9 mouse cellular contexts compared by ENCODE assay signal in the genomic region with DNA sequence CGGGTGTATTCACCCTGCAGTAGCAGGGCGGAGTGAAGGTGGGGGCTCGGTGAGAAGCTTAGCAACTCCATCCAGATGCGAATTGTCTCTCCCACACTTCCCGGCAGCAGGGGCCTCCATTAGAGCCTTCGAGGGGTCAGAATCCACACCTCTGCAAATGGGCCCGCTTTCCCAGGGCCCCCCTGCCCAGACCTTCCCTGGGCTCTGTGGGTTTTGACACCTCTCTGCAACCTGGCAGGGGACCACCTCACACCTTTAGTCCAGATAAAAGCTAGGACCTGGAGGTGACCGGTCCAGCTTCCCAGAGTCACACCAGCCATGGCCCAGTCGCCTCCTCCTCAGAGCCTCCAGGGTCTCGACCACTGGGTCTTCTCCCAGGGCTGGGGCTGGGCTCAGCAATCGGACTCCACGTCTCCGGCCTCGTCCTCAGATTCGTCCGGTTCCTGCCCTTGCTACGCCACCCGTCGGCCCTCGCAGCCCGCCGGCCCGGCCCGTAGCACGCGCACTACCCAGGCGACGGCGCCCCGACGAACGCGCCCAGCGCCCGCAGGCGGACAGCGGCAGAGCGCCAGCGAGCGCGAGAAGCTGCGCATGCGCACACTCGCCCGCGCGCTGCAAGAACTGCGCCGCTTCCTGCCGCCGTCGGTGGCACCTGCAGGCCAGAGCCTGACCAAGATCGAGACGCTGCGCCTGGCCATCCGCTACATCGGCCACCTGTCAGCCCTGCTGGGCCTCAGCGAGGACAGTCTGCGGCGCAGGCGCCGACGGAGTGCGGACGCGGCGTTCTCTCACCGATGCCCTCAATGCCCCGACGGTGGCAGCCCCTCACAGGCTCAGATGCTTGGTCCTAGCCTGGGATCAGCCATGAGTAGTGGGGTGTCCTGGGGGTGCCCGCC. TPM values are rescaled to one million over a fixed set of nuclear protein-coding genes. Genes with fewer than 3 reads are reported as not detected.
DNase-seq lines count a peak whose midpoint lies in the region; ATAC-seq and TF ChIP-seq lines count a peak whose summit lies in the region.
"Had no signal": no experiment of that assay in that cellular context is flagged by ENCODE, and none has a peak within 500 bp of the region (broad histone marks: within the 10 kb centered on the region; RNA-seq: fewer than 3 reads in every experiment).

A gene (plus strand): TSS at position 117 of the 896 bp plus-strand sequence.

- peaks cover 9% of the 10 kb centered on the region for H3K27me3 ChIP-seq in forebrain, embryonic 11.5 days (ENCODE audit: control insufficient read depth, insufficient read depth, low read length)
- peaks cover 22% of the 10 kb centered on the region for H3K27me3 ChIP-seq in heart, postnatal 0 days (ENCODE audit: control insufficient read depth, insufficient read depth, low read length)
- H3K27me3 ChIP-seq in liver, embryonic 13.5 days, result peaks cover 27% of the 10 kb centered on the region

- H3K4me3 ChIP-seq in forebrain, embryonic 11.5 days (ENCODE audit: low read depth, low read length), result peak within 1 kb of the TSS; percentile 25
- peak within 1 kb of the TSS; percentile 19 for H3K4me3 ChIP-seq in heart, postnatal 0 days (ENCODE audit: low read depth, low read length)
- H3K4me3 ChIP-seq in liver, embryonic 13.5 days (replicated peaks), result peak within 1 kb of the TSS; percentile 27
- H3K4me3 ChIP-seq: myocyte had no signal

- H3K9ac ChIP-seq in forebrain, embryonic 11.5 days (ENCODE audit: low read length), result peak within 1 kb of the TSS; percentile 64
- no peak within 1 kb of the TSS for H3K9ac ChIP-seq in heart, postnatal 0 days (replicated peaks; ENCODE audit: low read depth, low read length)
- H3K9ac ChIP-seq in liver, embryonic 13.5 days, result peak within 1 kb of the TSS; percentile 47; the same call in 1 of the 2 replicates

- H3K36me3 ChIP-seq in forebrain, embryonic 11.5 days (ENCODE audit: control insufficient read depth, insufficient read depth, low read length), result no peaks in the 10 kb centered on the region
- H3K36me3 ChIP-seq in heart, postnatal 0 days (replicated peaks; ENCODE audit: control insufficient read depth, insufficient read depth, low read length), result no peaks in the 10 kb centered on the region
- no peaks in the 10 kb centered on the region for H3K36me3 ChIP-seq in liver, embryonic 13.5 days

- no peak for TF ChIP-seq EP300 in heart, postnatal 0 days (IDR thresholded peaks at IDR 0.05; ENCODE audit: low read depth)

- no peak for TF ChIP-seq CTCF in heart, postnatal 0 days (IDR thresholded peaks at IDR 0.05; ENCODE audit: low read depth)

- peak; percentile 55 for ATAC-seq in forebrain, embryonic 11.5 days (replicated peaks; ENCODE audit: low FRiP score)
- peak; percentile 63 for ATAC-seq in heart, postnatal 0 days (ENCODE audit: insufficient read depth, low read depth)
- peak; percentile 57 for ATAC-seq in liver, embryonic 13.5 days (ENCODE audit: low read depth)

- H3K9me3 ChIP-seq in forebrain, embryonic 11.5 days (ENCODE audit: control insufficient read depth, low read length), result no peaks in the 10 kb centered on the region
- H3K9me3 ChIP-seq in heart, postnatal 0 days (replicated peaks; ENCODE audit: control insufficient read depth, low read length), result no peaks in the 10 kb centered on the region
- no peaks in the 10 kb centered on the region for H3K9me3 ChIP-seq in liver, embryonic 13.5 days (replicated peaks)

- WGBS in forebrain, embryonic 11.5 days, result 24% methylated on average over 71 of the region's 71 CpGs
- 11% methylated on average over 71 of the region's 71 CpGs for WGBS in heart, postnatal 0 days
- WGBS in liver, embryonic 13.5 days (ENCODE audit: insufficient replicate concordance), result 11% methylated on average over 71 of the region's 71 CpGs

- H3K4me1 ChIP-seq in forebrain, embryonic 11.5 days (replicated peaks; ENCODE audit: control insufficient read depth, insufficient read depth, low read length), result peaks cover 4% of the 10 kb centered on the region; the same call in 1 of the 2 replicates
- no peaks in the 10 kb centered on the region for H3K4me1 ChIP-seq in heart, postnatal 0 days (ENCODE audit: control insufficient read depth, insufficient read depth)
- peaks cover 9% of the 10 kb centered on the region for H3K4me1 ChIP-seq in liver, embryonic 13.5 days (replicated peaks)

- H3K27ac ChIP-seq in forebrain, embryonic 11.5 days (ENCODE audit: low read depth, low read length), result no peak within 1 kb of the TSS
- H3K27ac ChIP-seq in heart, postnatal 0 days (ENCODE audit: low read depth), result no peak within 1 kb of the TSS
- no peak within 1 kb of the TSS for H3K27ac ChIP-seq in liver, embryonic 13.5 days

- peak within 1 kb of the TSS; percentile 57 for H3K4me2 ChIP-seq in forebrain, embryonic 11.5 days (ENCODE audit: low read depth, low read length, severe bottlenecking)
- H3K4me2 ChIP-seq in heart, postnatal 0 days (ENCODE audit: low read depth, low read length), result peak within 1 kb of the TSS; percentile 50
- H3K4me2 ChIP-seq in liver, embryonic 13.5 days, result peak within 1 kb of the TSS; percentile 55

- DNase-seq in cerebellum, adult 8-10 months, result peak; percentile 11
- no peak for DNase-seq in cerebellum, adult 9-11 months
- peak; percentile 85 for DNase-seq in forebrain, embryonic 11.5 days (ENCODE audit: low spot score)
- DNase-seq in heart, postnatal 0 days (ENCODE audit: low spot score), result peak; percentile 56
- peak; percentile 88 for DNase-seq in kidney, postnatal 10 days
- DNase-seq in liver, embryonic 13.5 days, result peak; percentile 40
- DNase-seq in natural killer cell, adult 2 months (ENCODE audit: low spot score in 2 of 2), result peak; percentile 58 to 69
- DNase-seq in spleen, postnatal 36 days (ENCODE audit: low spot score in 2 of 2), result peak; percentile 54 to 64

RNA-seq across cellular contexts. Expression of the gene that starts here (rescaled TPM):
- 0.37 and 0.89 TPM in 2 replicates for polyA plus RNA-seq in forebrain, embryonic 11.5 days (2014; fragmentation: Nextera tagmentation; extraction: Ambion mirVana)
- total RNA-seq in heart, postnatal 0 days (2014; rRNA removed; ENCODE audit: low replicate concordance), result not detected in 2 replicates
- 0.10 and 0.11 TPM in 2 replicates for polyA plus RNA-seq in heart, postnatal 0 days (2015; fragmentation: Nextera tagmentation; extraction: Ambion mirVana)
- polyA plus RNA-seq in liver, embryonic 13.5 days (2015; fragmentation: Nextera tagmentation; extraction: Ambion mirVana), result 0.08 and 0.09 TPM in 2 replicates
- polyA plus RNA-seq: myocyte had no signal

Comparison
In these comparisons a context has a peak if more than half of its experiments do, and no peak if none do; other contexts are left out.
1. Peak in DNase-seq, ATAC-seq, H3K4me3 ChIP-seq, H3K9ac ChIP-seq and H3K4me2 ChIP-seq in forebrain, embryonic 11.5 days; RNA of the gene not detected or under 1 TPM.
2. Peak in DNase-seq, ATAC-seq, H3K4me3 ChIP-seq and H3K4me2 ChIP-seq in heart, postnatal 0 days; RNA of the gene not detected or under 1 TPM.
3. Peak in DNase-seq, ATAC-seq, H3K4me3 ChIP-seq, H3K9ac ChIP-seq and H3K4me2 ChIP-seq in liver, embryonic 13.5 days; RNA of the gene not detected or under 1 TPM.